Mouse (Mus musculus): ENCODE measurements around the gene Mef2d.
A peak's percentile ranks its signal among the peaks of the same experiment; 100 is the strongest.

Gene Mef2d

DNA sequence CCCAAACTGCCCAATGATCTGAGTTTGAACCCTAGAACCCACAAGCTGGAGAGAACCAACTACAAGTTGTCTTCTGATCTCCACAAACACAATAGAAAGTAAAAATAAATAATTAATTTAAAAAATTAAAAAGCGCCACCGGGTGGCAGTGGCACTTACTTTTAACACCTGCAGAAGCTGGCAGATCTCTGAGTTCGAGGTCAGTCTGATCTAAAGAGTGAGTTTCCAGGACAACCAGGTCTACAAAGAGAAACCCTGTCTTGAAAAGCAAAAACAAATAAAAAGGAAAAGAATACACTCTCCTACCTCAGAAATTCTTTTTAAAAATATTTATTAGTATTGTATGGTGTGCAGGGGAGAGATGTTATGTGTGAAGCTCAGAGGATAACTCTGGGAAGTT is 4.4 kb upstream of the Mef2d start:
- DNase-seq (ENCODE audit: low read depth, low spot score) = no peak

DNA sequence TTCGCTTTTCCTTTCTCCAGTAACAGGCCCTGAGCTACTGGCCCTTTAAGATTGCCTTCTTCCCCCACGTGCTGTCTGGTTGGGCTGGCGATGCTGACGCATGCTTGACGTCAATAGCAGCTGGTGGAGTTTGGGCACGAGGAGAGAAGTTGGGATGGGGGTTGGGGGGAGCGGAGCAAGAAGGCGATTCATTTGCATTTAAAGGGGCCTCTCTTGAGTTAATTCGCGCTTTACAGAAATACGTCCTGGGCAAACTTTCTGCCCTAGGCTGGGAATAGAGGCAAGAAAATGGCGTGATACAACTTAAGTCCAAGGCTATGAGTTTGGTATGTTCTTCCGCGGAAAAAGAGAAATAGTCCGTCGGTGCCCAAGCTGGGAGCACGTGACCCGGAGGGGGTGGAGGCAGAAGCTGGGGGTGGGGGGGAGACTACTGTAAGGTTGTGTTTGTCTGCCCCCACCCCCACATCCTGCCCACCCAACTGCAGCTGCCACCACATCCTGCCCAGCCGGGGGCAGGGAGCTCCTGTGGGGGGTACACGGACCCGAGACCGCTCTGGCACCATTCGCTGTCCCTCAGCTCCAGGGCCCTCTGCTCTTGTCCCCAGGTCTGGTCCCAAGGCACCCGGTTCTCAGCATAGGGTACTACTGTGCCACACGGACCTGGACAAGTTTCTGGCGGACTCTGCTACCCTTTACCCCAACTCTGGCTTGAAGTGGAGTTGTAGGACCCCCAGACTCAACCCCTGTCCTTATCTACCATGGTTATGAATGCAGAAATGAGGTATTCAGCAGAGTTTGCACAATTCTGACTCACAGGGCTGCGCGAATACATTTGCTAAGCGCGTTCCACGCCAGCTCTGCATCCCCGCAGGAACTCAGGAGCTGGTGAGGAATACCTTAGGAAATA is 3.6 kb upstream of the Mef2d start:
- DNase-seq (ENCODE audit: low read depth, low spot score) = peak; percentile 94

DNA sequence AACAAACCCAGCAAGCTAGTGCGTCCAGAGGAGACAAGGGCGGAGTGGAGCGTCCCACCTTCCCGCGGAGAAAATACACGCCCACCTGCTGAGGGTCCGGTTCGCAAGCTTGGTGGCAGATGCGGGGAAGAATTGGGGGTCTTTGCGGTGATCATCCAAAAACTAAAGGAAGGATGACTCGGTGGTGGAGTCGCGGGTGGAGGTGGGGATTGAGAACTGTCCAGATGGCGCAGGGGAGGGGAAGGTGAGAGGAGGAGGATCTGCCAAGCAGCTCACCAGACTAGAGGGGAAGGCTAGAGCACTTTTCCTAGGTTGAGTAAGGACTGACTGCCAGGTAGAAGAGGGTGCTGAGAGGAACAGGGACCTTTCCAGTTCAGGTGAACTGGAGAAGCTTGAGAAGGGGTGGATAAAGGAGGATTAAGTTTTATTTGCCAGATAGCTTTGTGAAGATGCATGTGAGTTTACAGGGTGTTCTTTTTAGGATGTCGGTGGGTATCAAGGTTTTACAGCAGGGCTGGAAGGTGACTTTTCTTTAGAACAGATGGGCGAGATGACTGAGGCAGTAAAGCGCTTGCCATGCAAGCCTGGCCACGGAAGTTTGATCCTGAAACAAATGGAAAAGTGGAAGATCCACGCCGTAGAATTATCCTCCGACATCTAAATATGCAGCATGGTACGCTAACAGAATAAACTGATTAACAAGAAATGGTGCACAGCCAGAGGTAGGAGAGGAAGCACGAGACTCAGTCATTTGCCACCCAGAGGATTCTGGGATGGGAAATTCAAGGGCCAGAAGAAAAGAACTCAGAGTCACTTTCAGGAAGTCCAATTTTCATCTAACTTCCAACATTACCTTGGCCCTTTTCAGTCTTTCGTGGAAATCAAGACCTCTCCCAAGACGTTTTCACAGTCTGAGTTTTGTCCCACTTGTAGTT is 2.7 kb upstream of the Mef2d start:
- peak; percentile 23 for DNase-seq (ENCODE audit: low read depth, low spot score)

DNA sequence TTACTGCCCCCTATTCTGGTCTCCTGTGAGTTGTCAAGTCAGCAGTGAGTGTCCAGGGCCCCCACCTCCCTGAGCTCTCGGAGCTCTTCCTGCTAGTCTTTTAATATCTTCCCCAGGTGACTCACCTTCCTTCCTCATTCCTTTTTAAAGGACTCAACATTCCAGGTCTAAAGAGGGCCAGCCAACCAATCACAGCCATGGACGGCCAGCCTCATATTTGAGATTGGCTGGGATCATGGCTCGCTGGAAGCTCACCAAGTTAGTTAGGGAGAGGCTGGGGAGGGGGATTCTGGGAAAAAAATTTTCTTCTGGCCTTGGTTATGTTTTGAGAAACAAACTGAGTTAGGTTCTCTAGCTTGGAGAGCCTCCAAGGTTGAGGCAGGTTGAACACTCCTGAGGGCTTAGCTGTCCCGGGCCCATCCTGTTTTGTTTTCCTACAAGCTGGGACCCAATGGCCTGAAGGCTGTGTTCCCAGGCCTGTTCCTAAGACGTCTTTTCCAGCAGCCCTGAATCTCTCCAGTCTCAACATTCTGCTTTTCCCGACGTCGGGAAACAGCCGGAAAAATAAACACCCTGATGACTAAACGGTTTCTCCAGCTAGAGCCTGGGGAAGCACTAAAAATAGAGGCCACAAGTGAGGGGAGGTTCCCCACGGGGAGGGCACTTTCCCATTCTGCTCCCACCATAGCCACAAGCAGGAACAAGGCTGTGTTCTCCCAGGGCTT is 1.8 kb upstream of the Mef2d start:
- DNase-seq (ENCODE audit: low read depth, low spot score) = no peak

DNA sequence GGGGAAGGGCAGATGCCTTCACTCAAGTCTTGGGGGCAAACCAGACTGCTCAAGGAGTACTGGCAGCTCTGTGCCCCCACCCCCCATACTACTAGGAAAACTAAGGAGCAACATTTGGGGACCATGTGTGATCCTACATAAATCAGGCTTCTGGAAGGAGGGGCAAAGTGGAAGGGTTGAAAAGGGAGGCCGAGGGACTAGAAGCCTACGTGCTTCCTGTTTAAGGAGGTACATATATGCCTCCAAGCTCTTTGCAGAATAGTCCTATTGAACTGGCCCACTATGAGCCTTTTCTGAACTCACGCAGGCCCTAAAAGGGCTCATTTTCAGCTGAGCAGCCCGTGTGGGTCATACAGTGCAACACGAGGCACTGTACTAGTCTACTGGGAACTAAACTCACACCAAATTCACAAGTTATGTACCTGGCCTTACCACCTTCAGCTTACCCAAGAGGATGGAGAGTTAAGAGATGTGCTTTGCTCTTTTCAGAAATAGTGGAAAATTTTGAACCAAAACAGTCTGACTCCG is 1.2 kb upstream of the Mef2d start:
- DNase-seq (ENCODE audit: low read depth, low spot score) = no peak

DNA sequence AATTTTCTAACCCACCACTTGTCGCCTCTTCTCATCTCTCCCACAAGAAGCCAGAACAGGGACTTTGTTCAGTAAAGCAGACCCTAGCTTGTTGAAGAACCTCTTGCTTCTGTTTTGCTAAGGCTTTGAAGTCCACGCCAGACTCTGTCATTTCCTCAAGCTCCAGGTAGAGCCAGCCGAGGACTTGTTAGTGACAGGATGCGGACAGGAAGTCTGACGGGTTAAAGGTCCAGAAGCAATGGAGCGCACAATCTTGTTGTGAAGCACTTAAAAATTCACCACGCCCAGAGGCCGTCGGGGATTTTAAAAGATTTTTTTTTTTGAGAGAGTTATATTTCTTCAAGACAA is 759 bp upstream of the Mef2d start:
- no peak for DNase-seq (ENCODE audit: low read depth, low spot score)

DNA sequence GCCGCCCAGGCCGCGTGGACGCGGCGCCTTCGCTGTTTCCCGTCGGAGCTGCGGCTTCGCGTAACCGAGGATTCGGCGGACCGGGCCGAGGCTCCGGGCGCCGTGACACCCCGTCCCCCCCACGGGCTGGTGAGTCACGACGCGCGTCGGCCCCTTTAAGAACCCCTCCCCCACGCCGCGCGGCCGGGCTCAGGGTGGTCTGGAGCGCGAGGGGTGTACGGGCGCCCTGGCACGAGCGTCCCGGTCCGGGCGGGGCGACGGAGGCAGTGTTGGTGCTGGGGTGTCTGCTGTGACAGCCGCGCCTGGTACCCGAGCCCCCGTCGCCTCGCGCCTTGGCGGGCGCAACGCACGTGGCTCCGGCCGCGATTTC is 359 bp downstream of the Mef2d start:
- peak; percentile 33 for DNase-seq (ENCODE audit: low read depth, low spot score)

DNA sequence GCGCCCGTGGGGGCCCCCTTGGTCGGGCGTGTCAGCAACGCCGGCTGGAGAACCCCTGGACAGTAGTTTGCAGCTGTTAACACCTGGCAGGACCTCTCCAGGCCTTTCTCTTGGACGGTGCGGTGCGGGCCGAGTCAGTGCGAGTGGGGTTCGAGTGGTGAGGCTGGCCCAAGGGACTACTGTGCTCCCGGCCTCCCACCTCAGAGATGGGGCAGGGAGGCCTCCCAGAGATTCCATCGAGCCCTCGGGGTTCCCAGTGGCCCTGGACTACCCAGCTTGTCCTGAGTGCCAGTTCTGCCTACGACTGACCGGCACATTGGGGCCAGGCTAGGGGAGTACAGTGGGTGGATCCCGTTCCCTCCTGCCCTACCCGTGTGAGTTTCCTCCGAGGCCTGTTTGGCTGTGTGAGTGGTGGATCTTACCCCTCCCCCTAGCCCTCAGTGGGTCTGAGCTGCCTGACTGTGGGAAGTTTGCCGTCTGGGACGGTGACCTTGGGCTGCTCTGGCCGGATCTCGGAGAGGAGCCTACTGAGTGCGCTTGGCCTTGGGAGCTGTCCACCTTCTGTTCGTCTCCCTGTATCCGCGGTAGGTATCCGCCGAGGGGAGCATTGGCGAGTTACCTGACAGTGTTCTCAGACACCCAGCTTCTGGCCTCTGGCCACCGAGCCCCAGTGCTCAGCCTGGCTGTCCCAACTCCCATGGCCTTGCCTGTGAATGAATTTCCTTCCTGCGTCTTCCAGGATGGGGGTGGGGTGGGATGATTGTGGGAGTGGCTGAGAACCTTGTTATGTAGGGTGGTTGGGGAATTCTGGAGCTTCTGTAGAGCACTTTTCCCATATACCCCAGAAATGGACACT is 972 bp downstream of the Mef2d start:
- peak; percentile 85 for DNase-seq (ENCODE audit: low read depth, low spot score)

DNA sequence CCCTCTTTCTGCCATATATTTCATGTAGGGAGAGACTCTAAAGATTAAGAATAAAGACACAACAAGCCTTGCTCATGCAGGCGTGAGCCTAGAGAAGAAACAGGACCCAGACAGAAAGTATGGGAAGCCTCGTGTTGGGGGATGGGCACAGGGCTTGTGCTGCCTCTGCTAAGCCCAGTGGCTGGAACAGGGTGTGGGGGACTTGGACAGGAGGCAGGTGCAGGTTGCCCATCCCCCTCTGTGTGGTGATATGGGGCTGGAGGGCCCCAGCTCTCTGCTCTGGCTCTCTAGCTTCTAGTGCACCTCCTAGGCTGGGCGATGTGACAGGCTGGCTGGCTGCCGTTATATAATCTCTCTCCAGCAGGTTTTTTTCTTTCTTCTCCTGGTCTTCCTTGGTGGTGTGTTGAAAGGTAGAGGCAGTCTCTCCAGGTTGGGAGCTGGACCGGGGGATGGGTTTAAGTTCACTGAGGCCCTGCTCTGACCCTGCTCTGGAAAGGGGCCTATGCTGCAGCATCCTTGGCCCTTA is 1.9 kb downstream of the Mef2d start:
- peak; percentile 50 for DNase-seq (ENCODE audit: low read depth, low spot score)

DNA sequence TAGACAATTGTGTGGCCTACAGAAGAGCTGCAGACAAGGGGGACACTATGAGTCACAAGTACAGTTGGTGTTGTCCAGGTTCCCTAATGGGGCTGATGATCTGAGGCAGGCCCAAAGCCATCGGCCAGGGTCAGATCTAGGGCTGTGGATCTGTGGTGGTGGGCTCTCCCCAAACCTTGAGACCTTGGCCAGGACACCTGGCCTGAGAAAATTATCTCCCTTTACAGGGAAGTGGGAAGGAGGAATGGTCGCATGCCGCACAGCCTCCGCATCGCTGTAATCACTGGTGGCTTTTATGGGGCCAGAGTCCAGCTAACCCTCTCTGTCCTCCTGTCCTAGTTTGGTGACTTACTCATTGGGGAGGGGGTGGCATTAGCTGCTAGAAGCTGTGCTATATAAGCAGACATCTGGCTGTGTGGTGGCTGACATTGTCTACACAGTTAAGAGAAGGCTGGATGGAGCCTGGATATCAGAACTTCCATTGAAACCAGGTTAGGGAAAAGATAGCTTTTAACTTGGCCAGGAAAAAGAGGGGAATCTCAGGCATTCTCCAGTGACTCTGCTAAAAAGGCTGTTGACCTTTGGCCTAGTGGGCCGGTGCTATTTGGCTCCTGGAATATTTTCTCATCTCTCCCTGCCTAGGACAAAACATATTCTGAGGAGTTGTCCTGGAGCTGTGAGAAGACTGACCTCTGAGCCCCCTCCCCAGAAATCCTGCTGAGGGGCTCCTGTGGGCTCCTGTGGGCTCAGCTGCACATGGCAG is 2.7 kb downstream of the Mef2d start:
- no peak for DNase-seq (ENCODE audit: low read depth, low spot score)

DNA sequence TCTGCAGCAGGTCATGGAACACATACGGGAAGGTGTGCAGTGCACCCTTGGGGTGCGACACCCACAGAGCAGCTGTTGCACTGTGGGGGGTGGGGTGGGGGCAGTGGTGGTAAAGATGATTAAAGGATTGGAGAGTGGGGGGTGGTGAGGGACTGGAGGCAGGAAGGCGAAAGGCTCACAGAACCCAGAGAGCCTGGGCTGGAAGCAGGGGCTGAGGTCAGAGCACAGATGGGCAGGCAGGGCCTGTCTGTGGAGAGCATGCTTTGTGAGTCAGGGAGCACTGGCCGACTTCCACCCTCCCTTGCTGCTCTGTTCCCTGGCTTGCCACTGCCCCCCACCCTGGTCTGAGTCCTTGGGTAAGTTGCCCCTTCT is 3.2 kb downstream of the Mef2d start:
- DNase-seq (ENCODE audit: low read depth, low spot score) = no peak

DNA sequence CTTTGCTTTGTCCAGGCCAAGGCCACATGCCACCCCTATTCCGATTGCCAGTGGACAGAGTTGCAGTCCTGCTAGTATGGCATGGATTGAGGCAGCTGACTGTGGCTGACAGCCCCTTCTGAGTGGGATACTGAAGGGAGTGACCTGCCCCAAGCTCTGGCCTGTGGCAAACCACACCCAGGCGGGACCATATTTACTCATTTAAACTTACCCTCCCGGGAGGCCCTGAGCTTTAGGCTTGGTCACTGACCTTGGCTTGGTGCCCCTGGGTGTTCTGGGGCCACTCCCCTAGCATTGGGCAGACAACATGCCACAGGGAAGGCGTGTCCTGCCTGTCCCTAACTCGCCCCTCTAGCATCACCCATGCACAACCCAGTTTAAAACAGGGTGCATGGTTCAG is 3.8 kb downstream of the Mef2d start:
- DNase-seq (ENCODE audit: low read depth, low spot score) = no peak

DNA sequence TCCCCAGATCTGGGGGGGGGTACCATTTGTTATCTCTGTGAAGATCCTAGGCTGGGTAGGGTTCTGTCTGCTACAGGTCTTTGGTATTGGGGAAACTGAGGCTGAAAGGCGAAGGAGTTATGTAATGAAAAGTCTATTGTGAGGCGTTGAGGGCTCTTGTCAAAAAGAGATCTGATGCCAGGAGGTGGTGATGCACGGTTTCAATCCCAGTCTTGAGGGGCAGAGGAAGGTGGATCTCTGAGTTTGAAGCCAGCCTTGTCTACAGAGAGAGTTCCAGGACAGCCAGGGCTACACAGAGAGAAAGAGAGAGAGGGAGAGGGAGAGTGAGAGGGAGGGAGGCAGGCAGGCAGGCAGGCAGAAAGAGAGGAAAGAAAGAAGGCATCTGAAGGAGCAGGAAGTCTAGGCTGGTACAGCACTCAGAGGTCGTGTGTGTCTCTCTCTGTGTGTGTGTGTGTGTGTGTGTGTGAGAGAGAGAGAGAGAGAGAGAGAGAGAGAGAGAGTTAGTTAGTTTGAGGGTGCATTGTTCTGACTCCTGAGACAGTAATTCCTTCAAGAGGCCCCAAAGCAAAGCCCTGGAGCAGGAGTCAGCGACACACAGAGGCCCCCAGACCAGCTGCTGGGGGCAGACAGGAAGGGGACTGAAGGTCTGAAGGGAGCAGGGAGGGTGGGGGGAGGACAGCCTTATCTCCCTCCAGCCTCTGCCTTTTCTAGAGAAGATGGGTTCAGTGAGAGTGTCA is 4.4 kb downstream of the Mef2d start:
- no peak for DNase-seq (ENCODE audit: low read depth, low spot score)

DNA sequence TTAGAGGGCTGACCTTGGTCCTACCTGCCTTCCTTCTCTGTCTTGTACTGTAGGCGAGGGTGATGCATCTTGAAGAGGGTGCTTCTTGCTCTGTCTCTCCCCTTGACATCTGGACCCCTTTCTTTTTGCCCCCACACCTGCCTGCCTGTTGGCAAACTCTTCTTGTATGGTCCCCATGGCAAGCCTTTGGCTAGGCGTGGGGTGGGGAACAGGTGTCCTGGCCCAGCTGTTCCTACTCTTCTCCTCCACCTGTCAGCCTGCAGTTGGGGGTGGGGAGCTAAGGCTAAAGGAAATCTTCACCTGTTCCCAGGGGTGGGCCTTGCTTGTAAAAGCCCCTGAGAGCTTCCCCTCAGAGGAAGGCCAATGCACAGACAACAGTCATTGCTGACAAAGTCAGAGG is 5.3 kb downstream of the Mef2d start:
- DNase-seq (ENCODE audit: low read depth, low spot score) = no peak

DNA sequence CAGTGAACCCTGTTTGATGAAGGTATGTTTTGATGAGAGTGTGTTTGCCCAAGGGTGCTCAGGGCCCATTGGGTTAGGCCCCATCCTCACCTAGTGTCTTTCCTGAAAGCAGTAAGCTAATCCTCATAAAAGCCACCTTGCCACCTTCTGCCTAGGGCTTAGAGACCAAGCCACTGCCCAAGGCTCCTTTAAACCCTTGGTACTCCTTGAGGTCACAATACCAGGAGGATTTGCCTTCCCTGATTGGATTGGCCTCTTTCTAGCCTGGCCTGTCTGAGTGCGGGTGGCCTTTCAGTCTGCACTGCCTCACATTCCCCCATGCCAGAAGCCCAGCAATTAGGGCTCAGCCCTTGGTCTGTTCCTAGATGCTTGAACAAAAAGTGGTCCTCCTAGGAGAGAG is 5.7 kb downstream of the Mef2d start:
- DNase-seq (ENCODE audit: low read depth, low spot score) = no peak

DNA sequence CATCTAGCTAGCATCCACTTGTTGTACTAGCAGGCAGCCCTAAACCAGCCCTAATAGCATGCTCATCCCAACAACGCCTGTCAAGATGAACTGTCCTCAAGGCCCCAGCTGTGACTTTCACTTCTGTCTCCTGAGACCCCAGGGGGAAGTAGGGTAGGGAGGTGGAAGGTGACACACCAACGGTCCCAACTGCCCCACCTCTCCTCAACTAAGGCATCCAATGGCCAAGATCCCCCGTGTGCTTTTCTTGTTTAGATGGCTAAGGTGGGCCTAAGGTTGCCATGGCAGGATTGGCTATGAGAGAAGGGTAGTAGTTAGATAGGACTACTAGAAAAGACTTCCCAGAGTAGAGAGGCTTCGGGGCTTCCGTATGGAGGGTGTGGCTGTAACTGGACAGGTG is 6.2 kb downstream of the Mef2d start:
- DNase-seq (ENCODE audit: low read depth, low spot score) = no peak

DNA sequence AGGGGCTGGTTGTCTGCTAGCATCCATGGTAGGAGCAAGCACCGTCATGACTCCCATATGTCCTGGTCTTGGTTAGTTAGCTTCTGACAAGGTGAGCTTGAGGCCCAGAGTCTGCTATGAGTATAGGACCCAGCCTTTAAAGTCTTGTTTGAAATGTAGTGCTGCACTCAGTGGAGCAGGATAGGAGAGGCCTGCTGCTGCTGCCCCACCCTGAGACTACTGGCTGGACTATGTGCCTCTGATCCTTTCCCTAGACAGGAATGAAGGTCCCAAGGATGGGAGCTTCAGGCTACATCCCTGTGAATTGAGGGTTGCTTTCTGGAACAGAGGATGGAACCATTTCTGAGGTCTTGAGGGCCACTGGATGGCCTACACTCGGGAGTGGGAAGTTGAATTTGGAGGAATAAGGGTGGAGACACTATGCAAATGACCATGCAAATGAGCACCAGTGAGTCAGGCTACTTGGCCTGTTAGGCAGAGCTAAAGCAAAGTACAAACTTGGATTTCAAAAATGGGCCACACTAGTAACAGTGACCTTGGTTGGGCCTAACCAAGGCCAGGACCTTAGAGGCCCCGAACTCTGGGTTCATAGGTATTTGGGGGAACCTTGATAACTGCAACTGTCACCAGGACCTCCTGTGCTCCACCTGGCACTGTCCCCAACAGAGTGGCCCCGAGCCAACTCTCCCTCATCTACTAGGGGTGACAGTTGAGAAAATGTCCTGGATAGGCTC is 6.8 kb downstream of the Mef2d start:
- DNase-seq (ENCODE audit: low read depth, low spot score) = peak; percentile 25

DNA sequence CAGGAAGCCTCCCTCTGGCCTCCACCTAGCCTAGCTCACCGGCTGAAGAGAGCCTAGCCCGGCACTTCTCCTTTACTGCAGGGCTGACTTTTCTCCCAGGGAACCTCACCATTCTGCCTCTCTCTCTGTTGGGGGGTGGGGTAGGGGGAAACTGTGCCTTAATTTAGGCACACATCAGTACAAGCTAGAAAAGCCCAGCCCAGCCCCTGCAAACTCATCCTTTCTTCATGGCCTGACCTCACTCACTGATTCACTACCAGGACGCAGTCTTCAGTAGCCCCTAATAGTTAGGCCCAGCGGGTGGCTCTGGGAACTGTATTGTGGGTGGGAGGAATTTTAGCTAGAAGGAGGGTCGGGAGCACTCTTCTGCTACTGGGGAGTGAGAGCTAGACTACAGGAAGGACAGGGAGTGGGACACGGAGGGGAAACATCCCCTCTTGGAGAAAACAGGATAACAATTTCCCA is 7.4 kb downstream of the Mef2d start:
- DNase-seq (ENCODE audit: low read depth, low spot score) = no peak

Measured in R1 (cell line).